Mouse (Mus musculus) embryonic facial prominence, embryonic 12.5 days (tissue): ENCODE measurements at regions not wholly inside any gene's neighbourhood (a gene's known extent, or its start where the extent isn't known, plus 50 kb on each side); places are given as distances from the start of the nearest gene placed in this dataset.
A peak's percentile ranks its signal among the peaks of the same experiment; 100 is the strongest.

Experiments
- ATAC-seq: fragments of 200-750 bp; cut with Nextera tagmentation; 2 replicates; pipeline ENCODE4 v1.8.0; 2017; ENCODE audit not compliant: insufficient number of reproducible peaks, insufficient read depth, low FRiP score, low TSS enrichment
- H3K27ac ChIP-seq: fragments of 300-500 bp; sonication (generic); 2 replicates; pipeline ENCODE4 v1.5.1; 2016; ENCODE audit warnings: mild to moderate bottlenecking
- H3K27me3 ChIP-seq: fragments of 300-500 bp; sonication (generic); 2 replicates; pipeline ENCODE4 v1.6.1; 2016; ENCODE audit warnings: mild to moderate bottlenecking, moderate library complexity
- H3K36me3 ChIP-seq: fragments of 300-500 bp; sonication (generic); 2 replicates; pipeline ENCODE4 v1.6.1; 2016; ENCODE audit warnings: mild to moderate bottlenecking
- H3K4me1 ChIP-seq: fragments of 300-500 bp; sonication (generic); 2 replicates; pipeline ENCODE4 v1.6.1; 2016
- H3K4me2 ChIP-seq: fragments of 300-500 bp; sonication (generic); replicated peaks from 2 replicates; pipeline ENCODE4 v1.6.1; 2016; ENCODE audit warnings: mild to moderate bottlenecking, moderate library complexity
- H3K4me3 ChIP-seq: fragments of 300-500 bp; sonication (generic); 2 replicates; pipeline ENCODE4 v1.5.1; 2016; ENCODE audit warnings: mild to moderate bottlenecking
- H3K9ac ChIP-seq: fragments of 300-500 bp; sonication (generic); 2 replicates; pipeline ENCODE4 v1.6.1; 2016; ENCODE audit warnings: mild to moderate bottlenecking, moderate library complexity
- H3K9me3 ChIP-seq: fragments of 300-500 bp; sonication (generic); 2 replicates; pipeline ENCODE4 v1.6.1; 2016; ENCODE audit warnings: mild to moderate bottlenecking, moderate library complexity
- WGBS: fragments of 180-500 bp; shearing (Covaris S2); methylation state at CpG from one replicate; pipeline ENCODE4 v1.1.7; 2016; 5-methylcytosine and 5-hydroxymethylcytosine counted together

DNA sequence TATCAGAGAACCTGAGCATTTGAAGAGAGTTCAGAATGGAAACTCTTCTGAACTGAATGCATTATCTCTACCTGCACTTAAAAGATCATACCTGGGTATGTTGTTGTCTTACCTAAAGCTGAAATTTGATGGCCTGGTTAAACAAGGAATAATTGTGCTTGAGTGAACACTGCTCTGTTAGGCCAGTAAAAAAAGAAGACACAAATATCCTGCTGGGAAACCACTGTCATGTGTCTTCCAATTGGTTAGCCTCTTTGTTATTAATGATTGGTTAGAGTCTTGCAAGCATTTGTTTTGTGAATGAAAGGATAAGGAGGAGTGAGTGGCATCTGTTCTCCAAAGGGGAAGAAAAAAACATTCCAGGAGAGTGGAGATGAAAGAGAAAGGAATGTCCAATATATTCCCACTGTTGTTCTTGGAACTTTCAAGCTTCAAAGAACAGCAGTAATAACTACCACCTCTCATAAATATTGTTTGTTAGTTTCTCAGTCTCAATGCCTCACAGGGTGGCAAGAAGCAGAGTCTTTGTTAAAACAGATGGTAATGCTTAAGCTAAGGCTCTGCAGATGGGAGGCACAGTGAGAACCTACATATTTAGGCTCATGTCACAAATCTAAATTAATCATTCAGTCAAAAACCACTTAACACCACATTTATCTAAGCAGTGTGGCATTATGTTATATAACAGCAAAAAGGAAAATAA lies 165.5 kb downstream of the Dsel start:
- no peaks in the 10 kb centered on the region for H3K27me3 ChIP-seq
- H3K9me3 ChIP-seq = no peaks in the 10 kb centered on the region
- H3K4me3 ChIP-seq = no peak overlapping the region
- no peak for ATAC-seq
- H3K27ac ChIP-seq = no peak overlapping the region
- no peaks in the 10 kb centered on the region for H3K4me1 ChIP-seq
- H3K9ac ChIP-seq = no peak overlapping the region
- H3K4me2 ChIP-seq = no peak overlapping the region
- H3K36me3 ChIP-seq = no peaks in the 10 kb centered on the region

- Histone ChIP-seq H3K4me1 (no peaks in the 10 kb centered on the region), H3K4me2 (no peak overlapping the region), H3K9ac (no peak overlapping the region), H3K4me3 (no peak overlapping the region), H3K9me3 (no peaks in the 10 kb centered on the region), H3K27ac (no peak overlapping the region), H3K36me3 (no peaks in the 10 kb centered on the region), H3K27me3 (no peaks in the 10 kb centered on the region)
- 86% methylated on average over 1 of the region's 1 CpGs for WGBS
- ATAC-seq = peak; percentile 35; the same call in 1 of the 2 replicates
Measured at GRCm38 (mm10) chr1:111660950-111661349, 203.8 kb downstream of the Dsel start.

DNA sequence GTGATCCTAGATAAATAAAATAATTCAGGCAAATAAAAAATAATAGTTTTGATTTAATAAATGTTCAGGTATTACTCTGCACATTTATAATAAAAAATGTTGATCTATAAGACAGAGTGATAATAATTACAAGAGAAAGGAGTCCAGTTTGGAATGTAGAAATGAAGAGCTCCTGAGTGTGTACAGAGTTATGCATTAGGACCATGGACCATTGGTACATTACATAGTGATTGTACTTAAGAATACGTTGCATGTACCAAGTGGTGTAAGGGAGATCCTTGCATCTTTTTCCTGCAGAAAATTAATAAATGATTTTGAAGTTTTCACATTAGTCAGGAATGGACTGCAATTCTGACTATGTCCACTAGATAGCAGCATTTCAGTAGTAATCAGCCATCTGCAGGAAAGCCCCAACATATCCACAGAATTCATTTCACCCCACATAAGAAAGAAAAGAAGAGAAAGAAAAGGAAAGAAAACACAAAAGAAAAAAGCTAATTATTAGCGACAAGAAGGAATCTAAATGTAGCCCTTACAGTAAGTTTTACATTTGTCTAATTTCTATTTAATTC lies 204.5 kb downstream of the Dsel start:
- no peak overlapping the region for H3K9ac ChIP-seq
- H3K4me1 ChIP-seq = no peaks in the 10 kb centered on the region
- WGBS = 5% methylated on average over 2 of the region's 2 CpGs
- no peaks in the 10 kb centered on the region for H3K27me3 ChIP-seq
- no peaks in the 10 kb centered on the region for H3K9me3 ChIP-seq
- no peak overlapping the region for H3K4me2 ChIP-seq
- H3K36me3 ChIP-seq = no peaks in the 10 kb centered on the region
- no peak overlapping the region for H3K4me3 ChIP-seq
- no peak for ATAC-seq
- H3K27ac ChIP-seq = no peak overlapping the region

DNA sequence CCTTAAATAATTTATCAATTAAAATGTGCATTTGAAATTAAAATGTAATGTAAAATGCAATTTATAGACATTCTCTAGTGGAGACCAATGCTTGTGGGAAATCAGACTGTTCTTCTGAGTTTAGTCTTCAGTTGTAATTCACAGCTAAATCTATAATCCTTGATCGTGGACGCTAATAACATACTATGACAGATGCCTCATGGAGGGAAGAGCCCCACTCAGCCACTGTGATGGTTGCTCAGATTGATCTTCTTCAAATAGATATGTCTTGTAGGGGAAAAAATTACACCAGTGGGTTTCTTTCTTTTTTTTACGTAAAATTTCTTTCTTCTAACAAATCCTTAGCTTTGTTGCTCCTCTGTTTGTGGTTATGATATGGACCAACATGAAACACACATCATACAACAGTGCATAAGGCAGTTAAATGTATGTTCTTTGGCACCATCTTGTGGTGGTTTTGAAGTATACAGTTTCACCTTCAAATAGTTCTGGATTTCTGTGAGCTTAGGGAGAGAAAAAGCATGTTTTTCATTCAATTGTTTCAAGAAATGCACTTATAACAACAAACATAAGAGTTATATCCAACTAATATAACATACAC lies 230.8 kb downstream of the Dsel start:
- H3K4me1 ChIP-seq = no peaks in the 10 kb centered on the region
- no peaks in the 10 kb centered on the region for H3K9me3 ChIP-seq
- WGBS = 64% methylated on average over 3 of the region's 3 CpGs
- no peak overlapping the region for H3K9ac ChIP-seq
- no peak overlapping the region for H3K4me2 ChIP-seq
- H3K36me3 ChIP-seq = no peaks in the 10 kb centered on the region
- H3K27ac ChIP-seq = no peak overlapping the region
- H3K4me3 ChIP-seq = no peak overlapping the region
- ATAC-seq = no peak
- H3K27me3 ChIP-seq = no peaks in the 10 kb centered on the region
